Mouse (Mus musculus) gastrocnemius, postnatal 4 days (tissue): ENCODE measurements around the gene Bspry. TPM values are rescaled to one million over a fixed set of nuclear protein-coding genes. Genes with fewer than 3 reads are reported as not detected.
A peak's percentile ranks its signal among the peaks of the same experiment; 100 is the strongest.
"Not testable (repeated sequence)": the region's sequence is repeated elsewhere in the genome, so short reads cannot be mapped to it uniquely, and the experiment has no call there.

Source experiments
- DNase-seq, 2 experiments: peaks; one replicate each; pipeline ENCODE4 v3.0.0; 2021 to 2022; ENCODE audit warnings: low spot score in 2 of 2, mixed read lengths in 2 of 2
- long read RNA-seq, 2 experiments: library from polyadenylated mRNA; stranded (forward); transcript quantifications; one replicate each; pipeline ENCODE4 v2.0.0; 2021
- total RNA-seq, 2 experiments: library from RNA; stranded (reverse); gene quantifications; 2 replicates each; pipeline ENCODE4 v1.2.3; 2021

Bspry gene
- 1 to 10 TPM; 1.1 to 1.7 TPM for total RNA-seq
- long read RNA-seq, experiment 1, partial matches to known transcripts = 0 of 2 reads
- long read RNA-seq, experiment 1, other reads (novel, unspliced or antisense) = 0 of 2 reads
- long read RNA-seq, experiment 2, partial matches to known transcripts = 0 of 1 reads
- long read RNA-seq, experiment 2, other reads (novel, unspliced or antisense) = 0 of 1 reads

DNA sequence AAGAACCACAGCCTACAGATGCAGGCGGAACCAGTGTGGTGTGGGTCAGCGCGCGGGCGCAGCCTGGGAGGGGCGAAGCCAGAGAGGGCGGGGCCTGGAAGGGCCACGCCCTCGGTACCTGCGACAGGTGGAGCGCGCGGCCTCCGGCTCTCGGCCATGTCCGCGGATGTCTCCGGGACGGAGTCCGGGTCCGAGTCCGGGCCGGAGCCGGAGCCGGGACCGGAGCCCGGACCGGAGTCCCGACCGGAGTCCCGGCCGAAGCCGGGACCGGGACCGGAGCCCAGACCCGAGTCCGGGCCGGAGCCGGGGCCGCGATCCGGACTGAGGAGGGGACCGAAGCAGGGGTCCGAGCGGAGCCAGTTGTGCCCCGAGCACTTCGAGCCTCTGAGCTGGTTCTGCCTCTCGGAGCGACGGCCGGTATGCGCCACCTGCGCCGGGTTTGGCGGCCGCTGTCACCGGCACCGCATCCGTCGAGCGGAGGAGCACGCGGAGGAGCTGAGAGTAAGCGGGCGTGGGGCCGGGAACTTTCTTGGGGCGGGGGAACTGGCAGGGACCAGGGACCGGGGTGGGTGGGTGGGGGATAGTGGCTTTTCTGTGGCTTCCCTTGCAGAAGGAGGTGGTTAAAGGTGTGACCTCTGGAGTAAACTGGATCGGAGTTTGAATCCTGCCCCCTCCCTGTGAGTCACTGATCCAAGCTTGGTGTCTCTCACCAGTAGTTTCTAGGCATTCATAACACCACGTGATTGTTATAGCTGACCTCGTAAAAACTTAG, at the start of gene Bspry:
TSS of gene Bspry (plus strand) at position 117 of the 772 bp plus-strand sequence.
- DNase-seq = peak in 1 of 2 experiments; percentile 16

DNA sequence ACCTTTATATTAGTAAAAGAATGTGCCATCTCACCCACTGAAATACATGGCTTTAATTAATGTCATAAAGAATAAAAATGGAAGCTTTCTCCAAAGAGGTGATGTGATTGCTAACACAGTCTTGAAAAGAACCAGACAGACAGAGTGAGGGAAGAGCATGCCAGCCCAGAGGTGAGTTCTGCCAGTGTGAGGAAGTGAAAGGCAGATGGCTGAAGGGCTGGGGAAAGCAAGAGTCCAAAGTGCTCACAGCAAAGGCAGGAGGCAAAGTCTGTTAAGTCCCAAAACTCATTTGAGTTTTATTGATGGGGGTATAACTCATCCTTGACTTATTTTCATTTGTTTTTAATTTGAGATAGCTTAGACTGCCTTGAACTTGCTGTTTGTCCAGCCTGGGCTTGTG, 49.2 kb upstream of the Bspry start:
- DNase-seq = no peak

DNA sequence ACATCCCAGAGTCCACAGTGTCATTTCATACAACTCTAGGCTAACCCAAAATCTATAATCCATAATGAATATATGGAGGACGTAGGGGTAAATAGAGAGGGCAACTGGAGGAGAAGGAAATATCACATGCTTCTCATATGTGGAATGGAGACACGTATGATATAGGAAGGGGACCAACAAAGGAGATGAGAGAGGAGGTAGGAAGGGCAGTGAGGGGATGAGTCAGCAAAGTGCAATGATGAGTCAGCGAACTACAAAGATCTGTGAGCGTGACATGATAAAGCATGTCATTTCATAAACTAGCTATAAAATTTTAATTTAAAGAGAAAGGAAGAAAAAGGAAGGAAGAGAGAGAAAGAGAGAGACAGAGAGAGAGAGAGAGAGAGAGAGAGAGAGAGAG, 48.3 kb upstream of the Bspry start:
- no peak for DNase-seq

- DNase-seq = no peak
These were observed 45.6 kb upstream of the Bspry start for GRCm38 (mm10) chr4:62433939-62434870.

DNA sequence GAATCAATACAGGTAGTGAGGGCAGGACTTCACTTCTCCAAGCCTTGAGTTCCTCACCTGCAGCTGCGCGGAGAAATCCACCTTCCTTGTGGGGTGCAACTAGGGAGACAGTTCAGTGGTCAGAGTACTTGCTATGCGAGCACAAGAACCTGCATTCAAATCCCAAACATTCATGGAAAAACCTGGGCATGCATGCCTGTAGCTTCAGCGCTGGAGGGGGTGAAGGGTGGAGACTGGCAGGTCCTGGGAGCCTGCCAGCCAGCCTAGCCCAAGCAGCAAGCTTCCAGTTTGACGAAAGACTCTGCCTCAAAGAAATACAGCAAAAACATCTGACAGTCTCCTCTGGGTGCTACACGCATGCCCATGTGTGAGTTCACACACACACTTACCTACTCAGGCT, 44.8 kb upstream of the Bspry start, which contains the start of gene Rnf183:
TSS of gene Rnf183 (minus strand) at position 172 of the 400 bp plus-strand sequence.
- DNase-seq = no peak

DNA sequence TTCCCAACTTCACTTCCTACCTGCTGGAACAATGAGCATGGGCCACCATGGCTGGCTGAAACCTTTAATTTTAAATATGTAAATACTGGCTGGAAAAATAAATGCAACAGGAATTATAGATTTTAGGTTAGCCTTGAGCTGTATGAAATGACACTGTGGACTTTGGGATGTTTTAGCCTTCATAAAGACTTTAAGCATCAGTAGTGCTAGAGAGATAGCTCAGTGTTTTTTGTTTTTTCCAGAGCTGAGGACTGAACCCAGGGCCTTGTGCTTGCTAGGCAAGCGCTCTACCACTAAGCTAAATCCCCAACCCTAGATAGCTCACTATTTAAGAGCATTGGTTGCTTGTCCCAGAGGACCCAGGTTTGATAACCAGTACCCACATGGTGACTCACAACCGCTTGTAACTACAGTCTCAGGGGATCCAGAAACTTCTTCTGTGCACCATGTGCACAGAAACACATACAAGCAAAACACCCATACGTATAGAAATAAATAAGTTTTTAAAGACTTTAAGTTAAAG, 42.5 kb upstream of the Bspry start:
- DNase-seq = no peak

- DNase-seq = no peak
These were observed 42.0 kb upstream of the Bspry start for GRCm38 (mm10) chr4:62437871-62438270.

GRCm38 (mm10) chr4:62439793-62440192, 40.1 kb upstream of the Bspry start:
- no peak for DNase-seq

DNA sequence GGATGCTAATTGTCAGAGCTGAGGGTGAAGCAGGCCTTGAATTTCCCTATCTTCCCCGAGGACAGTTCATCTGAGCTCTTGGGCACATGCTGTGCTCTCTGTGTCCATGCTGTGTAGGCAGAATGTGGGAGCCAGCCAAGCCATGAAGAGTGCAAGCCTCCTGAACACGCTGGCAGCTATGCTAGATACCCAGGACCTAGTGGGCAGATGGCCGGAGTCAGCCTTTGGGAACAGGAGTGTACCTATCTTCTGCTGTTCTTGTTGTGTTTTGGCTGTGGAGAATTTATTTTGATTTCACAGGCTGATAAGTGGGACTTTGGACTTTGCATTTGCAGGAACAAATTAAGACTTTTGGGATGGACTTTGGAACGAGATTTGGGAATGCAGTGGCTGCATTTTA, 39.3 kb upstream of the Bspry start:
- DNase-seq = no peak

- DNase-seq = no peak
These were observed 38.9 kb upstream of the Bspry start for GRCm38 (mm10) chr4:62440986-62441385.

- DNase-seq = peak in 1 of 2 experiments; percentile 31
These were observed 24.9 kb upstream of the Bspry start for GRCm38 (mm10) chr4:62454995-62455394.

DNA sequence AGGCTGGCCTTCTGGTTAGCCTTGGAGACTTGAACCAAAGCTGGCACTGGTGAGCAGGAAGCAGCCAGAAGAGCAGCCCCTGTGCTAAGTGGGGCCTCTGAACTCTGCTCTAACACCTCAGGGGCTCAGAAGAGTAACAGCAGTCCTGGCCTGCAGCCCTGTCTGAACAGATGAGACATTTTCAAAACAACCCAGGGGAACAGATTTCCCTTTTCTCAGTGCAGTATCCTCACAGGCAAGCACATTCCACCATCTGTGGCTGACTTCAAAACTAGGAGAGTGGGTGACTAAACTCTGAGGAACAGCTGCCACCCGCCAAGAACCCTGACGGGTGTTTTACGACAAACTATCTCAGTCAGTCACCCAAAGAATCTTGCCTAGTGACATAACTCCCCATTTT, 20.8 kb upstream of the Bspry start:
- no peak for DNase-seq

- no peak for DNase-seq
These were observed 19.5 kb upstream of the Bspry start for GRCm38 (mm10) chr4:62460348-62460747.

DNA sequence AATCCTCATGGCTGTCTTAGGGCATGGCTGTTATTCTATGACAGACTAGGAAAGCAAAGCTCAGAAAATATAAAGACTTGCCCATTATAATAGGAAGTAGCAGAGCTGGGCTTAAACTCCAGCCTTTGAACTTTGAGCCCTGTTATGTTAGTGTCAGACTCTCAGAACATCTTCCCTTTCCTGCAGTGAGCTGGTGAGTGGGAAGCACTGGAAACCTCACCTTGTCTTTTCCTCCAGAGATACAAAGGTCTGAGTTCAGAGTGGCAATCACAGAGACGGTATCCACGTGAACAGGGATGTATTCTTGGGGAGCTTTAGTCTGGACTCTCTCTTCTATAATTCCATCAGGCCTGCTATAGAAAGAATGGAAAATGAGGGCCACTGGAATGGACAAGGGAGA, 16.7 kb upstream of the Bspry start:
- DNase-seq = no peak

DNA sequence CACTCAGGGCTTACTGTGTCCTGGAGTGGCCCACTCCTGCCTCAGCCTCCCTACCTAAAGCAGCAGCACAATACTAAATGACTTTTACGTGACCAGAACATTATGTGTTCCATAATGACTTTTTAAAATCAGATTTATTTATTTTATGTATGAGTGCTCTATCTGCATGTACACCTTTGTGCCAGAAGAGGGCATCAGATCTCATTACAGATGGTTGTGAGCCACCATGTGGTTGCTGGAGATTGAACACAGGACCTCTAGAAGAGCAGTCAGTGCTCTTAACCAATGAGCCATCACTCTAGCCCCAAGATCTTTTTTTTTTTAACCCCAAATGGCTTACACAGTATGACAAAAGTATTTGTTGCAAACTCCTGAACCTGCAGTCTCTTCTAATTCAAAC, 11.7 kb upstream of the Bspry start:
- DNase-seq = no peak

DNA sequence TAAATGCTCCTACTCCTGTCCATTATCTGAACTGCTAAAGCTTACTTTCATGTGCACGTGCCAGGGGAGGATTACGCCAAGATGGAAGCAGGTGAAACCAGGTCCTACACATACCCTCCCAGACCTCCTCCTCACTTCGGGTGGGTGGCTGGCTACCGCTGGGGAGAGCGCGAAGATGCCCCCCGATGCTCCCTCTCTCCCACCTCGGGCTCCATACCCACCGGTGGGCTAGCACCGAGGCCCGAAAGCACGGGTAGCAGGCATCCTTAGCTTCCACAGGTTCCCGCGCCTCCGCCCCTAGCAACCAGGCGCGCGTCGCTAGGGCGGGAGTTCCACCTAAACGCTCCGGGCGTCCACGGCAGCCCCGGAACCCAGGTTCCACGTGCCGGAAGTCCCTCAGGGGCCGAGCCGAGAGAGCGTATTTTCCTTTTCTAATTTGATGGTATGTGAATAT, 9.2 kb upstream of the Bspry start, which contains the start of gene Wdr31:
TSS of gene Wdr31 (minus strand) at position 299 of the 454 bp plus-strand sequence.
- peak; percentile 53 to 74 for DNase-seq

GRCm38 (mm10) chr4:62472071-62472470, 7.8 kb upstream of the Bspry start:
- DNase-seq = no peak

GRCm38 (mm10) chr4:62475131-62475530, 4.7 kb upstream of the Bspry start:
- no peak for DNase-seq

- DNase-seq = no peak
These were observed 4.1 kb upstream of the Bspry start for GRCm38 (mm10) chr4:62475793-62476192.

- no peak for DNase-seq
These were observed 2.2 kb upstream of the Bspry start for GRCm38 (mm10) chr4:62477542-62478244.

- not testable (repeated sequence) for DNase-seq
These were observed 288 bp upstream of the Bspry start for GRCm38 (mm10) chr4:62479593-62479936.
